Mouse (Mus musculus): ENCODE data around the gene Mageb4. TPM values are rescaled to one million over a fixed set of nuclear protein-coding genes. Genes with fewer than 3 reads are reported as not detected.
"Not testable (repeated sequence)": the region's sequence is repeated elsewhere in the genome, so short reads cannot be mapped to it uniquely, and the experiment has no call there.

Mageb4 gene
- not detected in 2 replicates for polyA plus RNA-seq (2014; fragmentation: Nextera tagmentation; extraction: Ambion mirVana)

- H3K36me3 ChIP-seq (ENCODE audit: control insufficient read depth, insufficient read depth, low read length); H3K9ac ChIP-seq (replicated peaks; ENCODE audit: low read depth, low read length); H3K27ac ChIP-seq (ENCODE audit: low read depth, low read length); H3K9me3 ChIP-seq (ENCODE audit: control insufficient read depth, low read length); ATAC-seq (ENCODE audit: low read depth); H3K4me2 ChIP-seq (ENCODE audit: low read depth, low read length); H3K4me1 ChIP-seq (ENCODE audit: control insufficient read depth, insufficient read depth, low read length); H3K27me3 ChIP-seq (ENCODE audit: control insufficient read depth, insufficient read depth, low read length); H3K4me3 ChIP-seq (ENCODE audit: low read depth, low read length): not testable (repeated sequence)
- no CpG with 5 or more reads among the region's 13 CpGs for WGBS
Measured at GRCm38 (mm10) chrX:86304993-86305392, at the start of gene Mageb4. TSS of gene Mageb4 (minus strand) at chrX:86305093.

DNA sequence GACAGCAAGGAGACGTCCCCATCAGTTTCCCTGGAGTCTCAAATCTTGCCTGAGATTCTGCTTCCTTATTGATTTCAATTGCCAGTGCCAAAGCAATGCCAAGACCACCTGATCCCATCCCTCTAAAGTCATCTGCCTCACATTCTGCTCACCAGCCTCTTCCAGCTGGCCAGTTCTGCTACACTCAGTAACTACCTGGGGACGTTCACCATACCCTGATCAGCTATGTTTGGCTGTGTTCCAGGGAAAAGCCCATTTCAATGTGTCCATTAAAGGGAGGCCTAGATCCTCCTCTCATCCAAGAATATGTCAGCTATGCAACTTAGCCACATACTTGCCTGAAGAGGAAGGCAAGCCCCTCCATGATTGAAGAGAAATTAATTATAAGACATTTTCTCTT is 20.3 kb downstream of the Mageb4 start:
- H3K4me3 ChIP-seq (ENCODE audit: low read depth, low read length); H3K36me3 ChIP-seq (ENCODE audit: control insufficient read depth, insufficient read depth, low read length); ATAC-seq (ENCODE audit: low read depth); H3K4me2 ChIP-seq (ENCODE audit: low read depth, low read length); H3K27ac ChIP-seq (ENCODE audit: low read depth, low read length); H3K9ac ChIP-seq (replicated peaks; ENCODE audit: low read depth, low read length); H3K27me3 ChIP-seq (ENCODE audit: control insufficient read depth, insufficient read depth, low read length); H3K9me3 ChIP-seq (ENCODE audit: control insufficient read depth, low read length); H3K4me1 ChIP-seq (ENCODE audit: control insufficient read depth, insufficient read depth, low read length): not testable (repeated sequence)
- 65% methylated on average over 1 of the region's 2 CpGs for WGBS

DNA sequence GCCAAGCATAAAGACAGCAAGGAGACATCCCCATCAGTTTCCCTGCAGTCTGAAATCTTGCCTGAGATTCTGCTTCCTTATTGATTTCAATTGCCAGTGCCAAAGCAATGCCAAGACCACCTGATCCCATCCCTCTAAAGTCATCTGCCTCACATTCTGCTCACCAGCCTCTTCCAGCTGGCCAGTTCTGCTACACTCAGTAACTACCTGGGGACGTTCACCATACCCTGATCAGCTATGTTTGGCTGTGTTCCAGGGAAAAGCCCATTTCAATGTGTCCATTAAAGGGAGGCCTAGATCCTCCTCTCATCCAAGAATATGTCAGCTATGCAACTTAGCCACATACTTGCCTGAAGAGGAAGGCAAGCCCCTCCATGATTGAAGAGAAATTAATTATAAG is 58.9 kb downstream of the Mageb4 start:
- not testable (repeated sequence) for H3K9ac ChIP-seq (replicated peaks; ENCODE audit: low read depth, low read length); H3K4me3 ChIP-seq (ENCODE audit: low read depth, low read length); H3K9me3 ChIP-seq (ENCODE audit: control insufficient read depth, low read length); H3K27ac ChIP-seq (ENCODE audit: low read depth, low read length); H3K36me3 ChIP-seq (ENCODE audit: control insufficient read depth, insufficient read depth, low read length); ATAC-seq (ENCODE audit: low read depth); H3K27me3 ChIP-seq (ENCODE audit: control insufficient read depth, insufficient read depth, low read length); H3K4me2 ChIP-seq (ENCODE audit: low read depth, low read length); H3K4me1 ChIP-seq (ENCODE audit: control insufficient read depth, insufficient read depth, low read length)
- no CpG with 5 or more reads among the region's 1 CpGs for WGBS

- no CpG with 5 or more reads among the region's 1 CpGs for WGBS
Measured at GRCm38 (mm10) chrX:86237246-86237645, 67.6 kb downstream of the Mageb4 start.

More at GRCm38 (mm10) chrX:86237246-86237645, 67.6 kb downstream of the Mageb4 start:
- Histone ChIP-seq H3K27me3 (ENCODE audit: control insufficient read depth, insufficient read depth, low read length) (no peaks in the 10 kb centered on the region), H3K9ac (replicated peaks; ENCODE audit: low read depth, low read length) (no peak overlapping the region), H3K9me3 (ENCODE audit: control insufficient read depth, low read length) (no peaks in the 10 kb centered on the region), H3K4me2 (ENCODE audit: low read depth, low read length) (no peak overlapping the region), H3K36me3 (ENCODE audit: control insufficient read depth, insufficient read depth, low read length) (no peaks in the 10 kb centered on the region), H3K4me1 (ENCODE audit: control insufficient read depth, insufficient read depth, low read length) (no peaks in the 10 kb centered on the region), H3K4me3 (ENCODE audit: low read depth, low read length) (no peak overlapping the region), H3K27ac (ENCODE audit: low read depth, low read length) (no peak overlapping the region)
- ATAC-seq (ENCODE audit: low read depth), result no peak

Other genes starting within 250 kb of the Mageb4 start
- gene Nr0b1, start 113.3 kb downstream of the Mageb4 start, polyA plus RNA-seq (2014; fragmentation: Nextera tagmentation; extraction: Ambion mirVana), result 0.99 and 1.1 TPM in 2 replicates

All from neural tube, embryonic 14.5 days (tissue).